Mouse (Mus musculus): ENCODE data around the gene Tars2.
"Not testable (repeated sequence)": the region's sequence is repeated elsewhere in the genome, so short reads cannot be mapped to it uniquely, and the experiment has no call there.

Tars2 gene

DNA sequence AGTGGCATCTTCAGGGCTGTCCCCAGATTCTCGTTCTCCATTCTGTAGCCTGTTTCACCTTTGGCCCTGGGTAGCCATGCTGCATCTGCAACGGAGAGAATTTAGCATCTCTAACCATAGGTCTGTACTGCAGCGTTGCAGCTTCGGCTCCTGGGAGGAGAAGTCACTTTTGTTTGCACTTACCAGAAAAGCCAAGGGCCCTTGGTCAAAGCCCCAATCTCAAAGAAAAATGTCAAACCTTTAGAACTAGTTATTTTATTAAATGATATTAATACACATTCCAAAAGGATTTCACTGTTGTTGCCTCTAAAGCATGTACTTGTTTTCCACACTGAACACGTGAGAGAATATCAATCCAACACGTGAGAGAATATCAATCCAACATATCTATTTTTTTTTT, at the start of gene Tars2:
Tars2 (minus strand) TSS at position 101 of the 400 bp plus-strand sequence.
- DNase-seq (ENCODE audit: low read depth, low spot score): no peak

DNA sequence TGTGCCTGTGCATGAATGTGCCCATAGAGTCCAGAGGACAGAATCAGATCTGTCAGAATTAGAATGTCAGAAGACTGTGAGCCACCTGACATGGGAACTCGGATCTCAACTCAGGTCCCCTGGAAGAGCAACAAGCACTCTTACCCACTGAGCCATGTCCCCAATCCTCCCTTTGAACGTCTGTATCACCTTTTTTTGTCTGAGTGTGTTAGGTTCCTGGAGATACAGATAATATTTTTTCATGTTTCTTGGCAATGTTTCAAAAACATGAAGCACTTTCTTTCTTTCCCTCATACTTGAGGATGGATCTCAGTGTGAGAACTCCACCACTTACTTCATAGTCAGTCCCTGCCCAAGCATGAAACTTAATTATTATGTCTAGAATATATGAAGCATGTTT, 48.4 kb upstream of the Tars2 start:
- DNase-seq (ENCODE audit: low read depth, low spot score): no peak

DNA sequence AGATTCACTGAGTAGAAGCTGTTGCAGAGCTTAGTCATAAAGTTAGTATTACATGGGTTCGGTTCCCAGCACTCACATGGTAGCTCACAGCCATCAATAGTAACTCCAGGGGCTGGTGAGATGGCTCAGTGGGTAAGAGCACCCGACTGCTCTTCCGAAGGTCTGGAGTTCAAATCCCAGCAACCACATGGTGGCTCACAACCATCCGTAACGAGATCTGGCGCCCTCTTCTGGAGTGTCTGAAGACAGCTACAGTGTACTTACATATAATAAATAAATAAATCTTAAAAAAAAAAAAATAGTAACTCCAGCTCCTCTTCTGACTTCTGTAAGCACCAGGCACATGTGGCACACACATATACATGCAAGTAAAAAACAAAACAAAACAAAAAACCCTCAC, 47.6 kb upstream of the Tars2 start:
- DNase-seq (ENCODE audit: low read depth, low spot score): not testable (repeated sequence)

DNA sequence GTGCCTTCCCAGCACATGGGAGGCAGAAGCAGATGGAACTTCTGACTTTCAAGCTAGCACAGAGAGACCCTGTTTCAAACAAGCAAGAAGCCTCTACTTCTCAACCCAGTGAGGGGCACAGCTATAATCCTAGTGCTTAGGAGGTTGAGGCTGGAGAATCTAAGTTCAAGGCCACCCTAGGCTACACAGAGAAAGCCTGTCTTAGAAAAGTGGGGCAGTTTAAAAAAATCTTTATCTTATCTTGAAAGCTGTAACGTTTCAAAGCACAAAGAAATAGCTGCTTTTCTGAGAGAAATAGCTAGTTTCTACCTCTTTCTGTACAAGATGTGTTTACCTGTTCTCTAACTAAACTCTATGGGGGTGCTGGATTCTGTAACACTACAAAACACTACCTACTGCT, 46.7 kb upstream of the Tars2 start:
- DNase-seq (ENCODE audit: low read depth, low spot score): no peak

DNA sequence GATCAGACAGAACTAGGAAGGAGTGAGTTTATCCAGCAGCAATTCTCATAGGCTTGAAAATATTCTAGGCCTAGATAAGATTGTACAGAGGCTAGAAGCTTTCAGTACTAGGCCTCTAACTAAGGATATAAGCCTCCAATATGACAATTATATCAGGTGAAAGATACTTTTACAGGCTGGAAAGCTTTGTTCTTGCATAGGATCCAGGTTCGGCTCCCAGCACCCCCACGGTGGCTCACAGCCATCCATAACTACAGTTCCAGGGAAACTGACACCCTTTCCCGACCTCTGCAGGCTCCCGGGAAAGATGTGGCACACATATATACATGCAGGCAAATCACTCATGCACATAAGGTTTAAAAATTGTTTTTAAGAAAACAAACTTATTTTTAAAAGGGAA, 43.8 kb upstream of the Tars2 start:
- no peak for DNase-seq (ENCODE audit: low read depth, low spot score)

DNA sequence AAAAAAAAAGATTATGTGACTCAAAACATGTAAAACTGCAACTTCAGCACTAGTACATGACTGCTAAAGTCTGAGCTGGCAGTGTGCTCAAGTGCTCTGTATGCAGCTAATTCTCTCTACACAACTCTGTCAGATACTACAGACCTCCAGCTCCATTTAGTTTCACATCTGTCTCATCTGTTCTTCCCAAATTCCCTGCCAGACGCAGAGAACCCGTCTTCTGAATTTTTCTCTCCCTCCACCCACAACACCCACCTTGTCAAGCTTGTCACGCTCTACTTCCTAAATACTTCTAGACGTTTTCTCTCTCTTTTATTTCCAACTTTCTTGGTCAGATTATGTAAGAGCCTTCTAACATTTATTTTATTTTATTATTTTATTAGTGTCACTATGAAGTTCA, 38.8 kb upstream of the Tars2 start:
- DNase-seq (ENCODE audit: low read depth, low spot score): no peak

DNA sequence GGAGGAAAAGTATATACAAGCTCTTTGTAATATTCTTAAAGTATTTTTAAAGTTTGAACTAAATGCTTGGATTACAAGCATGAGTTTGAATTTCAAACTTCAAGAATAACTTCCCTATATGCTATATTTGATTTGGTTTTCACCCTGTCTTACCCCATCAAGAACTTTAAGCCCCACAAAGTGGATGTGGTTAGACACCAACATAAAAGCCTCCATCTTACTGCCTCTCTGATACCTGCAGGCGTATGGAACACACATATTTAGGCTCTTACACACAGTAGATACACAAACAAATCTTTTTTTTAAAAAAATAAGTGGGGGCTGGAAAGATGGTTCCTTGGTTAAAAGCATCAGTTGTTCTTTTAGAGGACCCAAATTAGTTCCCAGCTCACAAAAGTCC, 34.3 kb upstream of the Tars2 start:
- no peak for DNase-seq (ENCODE audit: low read depth, low spot score)

DNA sequence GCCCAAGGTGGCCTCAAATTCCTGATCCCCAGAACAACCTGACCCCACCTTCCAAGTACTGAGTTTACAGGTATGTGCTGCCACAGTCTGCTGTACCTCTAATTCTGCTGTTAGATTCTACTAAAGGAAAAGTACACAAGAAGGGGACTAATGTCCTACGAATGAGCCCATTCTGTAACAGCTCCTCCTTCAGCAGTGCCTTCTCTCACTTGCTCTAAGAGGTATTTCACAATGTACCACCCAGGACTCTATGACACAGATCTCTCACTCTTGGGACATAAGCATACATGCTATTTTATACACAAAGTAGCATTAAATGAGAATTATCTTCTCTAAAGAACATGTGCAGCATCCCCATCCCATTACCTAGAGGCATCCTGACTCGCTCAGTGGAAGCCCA, 33.7 kb upstream of the Tars2 start:
- DNase-seq (ENCODE audit: low read depth, low spot score): no peak

DNA sequence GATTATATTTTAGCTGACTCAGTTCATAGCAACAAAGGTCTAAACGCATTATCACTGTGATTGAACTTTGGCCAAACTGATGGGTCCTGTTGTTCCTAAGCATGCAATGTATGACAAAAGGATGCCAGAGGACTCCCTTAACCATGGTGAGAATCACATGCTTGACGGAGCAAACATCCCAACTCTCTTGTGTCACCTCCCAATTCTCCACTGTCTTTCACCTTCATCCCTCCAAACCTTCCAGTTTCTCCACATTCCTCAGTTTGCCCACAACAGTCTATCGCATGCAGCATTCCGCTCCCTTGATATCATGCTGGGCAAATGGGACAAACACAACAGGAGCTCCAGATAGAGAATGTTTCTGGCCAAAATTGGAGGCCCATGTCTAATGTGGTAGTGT, 25.5 kb upstream of the Tars2 start:
- peak; percentile 16 for DNase-seq (ENCODE audit: low read depth, low spot score)

DNA sequence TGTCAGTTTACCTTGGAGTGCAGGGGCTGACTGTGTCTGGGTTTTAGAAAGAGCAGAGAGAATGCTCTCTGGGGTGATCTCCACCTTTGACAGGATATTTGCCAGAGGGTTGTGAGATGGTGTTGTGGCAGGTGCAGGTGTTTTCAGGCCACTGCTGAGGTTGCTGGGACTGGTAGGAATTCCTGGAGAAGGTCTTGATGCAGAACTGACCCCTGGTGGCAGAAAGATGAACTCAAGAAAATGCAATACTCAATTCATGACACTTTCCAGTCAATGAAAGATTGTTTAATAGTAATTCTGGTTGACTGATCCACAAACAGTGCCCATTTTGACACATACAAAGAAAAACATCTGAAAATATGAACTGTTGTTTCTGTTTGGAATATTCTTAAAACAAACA, 12.0 kb upstream of the Tars2 start:
- peak; percentile 61 for DNase-seq (ENCODE audit: low read depth, low spot score)

DNA sequence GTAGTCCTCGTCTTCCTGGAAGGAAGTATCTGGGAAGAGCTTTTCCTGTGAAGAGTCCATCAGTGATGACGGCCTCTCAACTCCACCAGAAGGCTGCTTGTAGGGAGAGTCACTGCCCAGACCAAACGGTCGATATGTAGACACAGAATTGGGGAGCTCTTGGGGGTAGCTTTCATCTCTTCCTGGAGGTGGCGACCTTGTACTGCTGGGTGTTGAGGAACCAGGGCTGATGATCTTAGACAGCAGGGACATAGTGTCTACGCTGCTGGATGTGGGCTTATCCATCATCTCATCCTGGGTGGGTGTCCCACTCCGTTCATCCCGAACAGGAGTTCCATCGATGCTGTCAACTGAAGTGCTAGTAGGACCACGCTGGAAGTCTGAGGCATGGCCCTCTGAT, 5.5 kb upstream of the Tars2 start:
- peak; percentile 17 for DNase-seq (ENCODE audit: low read depth, low spot score)

DNA sequence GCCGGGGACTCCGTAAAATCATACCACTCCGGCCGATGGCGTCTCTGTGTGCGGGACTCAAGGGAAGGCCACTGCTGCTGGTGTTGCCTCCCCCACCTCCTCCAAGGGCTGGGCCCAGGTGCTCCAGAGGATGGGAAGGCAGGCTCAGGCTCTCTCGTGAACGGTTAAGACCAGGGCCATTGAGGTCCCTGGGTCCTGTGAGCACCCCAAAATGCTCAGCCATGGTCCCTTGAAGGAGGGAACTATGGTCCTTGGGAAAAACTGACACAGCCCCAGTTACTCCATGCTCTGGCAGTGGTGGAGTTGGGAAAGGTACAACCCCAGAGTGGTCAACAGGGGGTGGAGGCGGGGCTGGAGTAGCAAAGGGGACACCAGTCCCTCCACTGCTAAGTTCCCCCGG, 3.8 kb upstream of the Tars2 start:
- no peak for DNase-seq (ENCODE audit: low read depth, low spot score)

DNA sequence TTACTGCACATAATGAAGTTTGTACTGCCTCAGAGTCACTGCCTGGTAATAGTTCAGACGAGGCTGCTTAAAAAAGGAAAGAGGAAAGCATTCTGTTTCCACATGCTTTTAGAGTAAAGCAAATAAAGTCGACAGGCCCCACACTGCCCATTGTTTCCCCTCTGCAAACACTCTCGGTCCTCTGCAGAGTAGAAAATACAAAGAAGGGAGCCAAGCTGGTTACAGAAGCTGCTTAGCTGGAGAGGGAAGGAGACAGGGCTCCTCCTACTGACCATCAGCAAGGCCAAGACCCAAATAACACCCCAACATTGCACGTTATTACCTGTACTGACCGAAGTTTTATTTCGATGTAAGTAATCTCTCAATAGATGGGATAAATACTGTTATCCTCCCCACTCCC, 3.0 kb upstream of the Tars2 start:
- DNase-seq (ENCODE audit: low read depth, low spot score): no peak

DNA sequence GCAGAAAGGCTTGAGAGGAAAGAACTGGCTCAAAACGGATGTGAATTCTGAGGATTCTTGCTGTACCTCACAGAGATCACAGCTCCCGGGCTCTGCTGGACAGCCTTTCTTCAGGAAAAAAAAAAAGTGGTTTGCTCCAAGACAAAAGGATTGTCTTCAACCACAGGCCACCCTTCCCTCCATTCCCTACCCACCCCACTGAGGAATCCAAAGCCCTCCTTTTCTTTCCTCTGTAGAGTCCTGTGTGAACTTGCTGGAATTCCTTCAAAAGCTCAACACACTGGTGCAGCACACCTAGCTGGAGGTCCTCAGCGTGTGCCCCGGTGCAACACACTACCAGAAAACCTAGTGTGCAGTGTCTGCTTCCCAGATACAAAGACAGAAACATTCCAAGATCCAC, 1.8 kb upstream of the Tars2 start:
- DNase-seq (ENCODE audit: low read depth, low spot score): peak; percentile 80

DNA sequence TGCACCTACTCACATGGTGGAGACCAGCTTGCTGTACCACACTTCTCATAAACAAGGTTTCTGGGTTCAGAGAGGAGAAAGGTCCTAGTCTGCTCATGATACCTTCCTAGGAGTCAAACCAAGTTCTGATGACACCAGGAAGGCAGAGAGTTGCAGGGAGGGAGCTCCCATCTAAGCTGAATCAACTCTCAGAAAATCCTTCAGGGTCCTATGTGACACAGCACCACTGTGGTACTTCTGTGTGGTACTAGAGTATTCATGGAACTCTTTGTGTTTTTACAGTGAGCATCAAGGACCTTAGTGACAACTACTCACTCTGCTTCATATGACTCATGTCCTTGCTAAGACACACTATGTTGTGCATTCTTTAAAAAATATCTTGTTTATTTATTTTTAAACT, 650 bp upstream of the Tars2 start:
- DNase-seq (ENCODE audit: low read depth, low spot score): no peak

DNA sequence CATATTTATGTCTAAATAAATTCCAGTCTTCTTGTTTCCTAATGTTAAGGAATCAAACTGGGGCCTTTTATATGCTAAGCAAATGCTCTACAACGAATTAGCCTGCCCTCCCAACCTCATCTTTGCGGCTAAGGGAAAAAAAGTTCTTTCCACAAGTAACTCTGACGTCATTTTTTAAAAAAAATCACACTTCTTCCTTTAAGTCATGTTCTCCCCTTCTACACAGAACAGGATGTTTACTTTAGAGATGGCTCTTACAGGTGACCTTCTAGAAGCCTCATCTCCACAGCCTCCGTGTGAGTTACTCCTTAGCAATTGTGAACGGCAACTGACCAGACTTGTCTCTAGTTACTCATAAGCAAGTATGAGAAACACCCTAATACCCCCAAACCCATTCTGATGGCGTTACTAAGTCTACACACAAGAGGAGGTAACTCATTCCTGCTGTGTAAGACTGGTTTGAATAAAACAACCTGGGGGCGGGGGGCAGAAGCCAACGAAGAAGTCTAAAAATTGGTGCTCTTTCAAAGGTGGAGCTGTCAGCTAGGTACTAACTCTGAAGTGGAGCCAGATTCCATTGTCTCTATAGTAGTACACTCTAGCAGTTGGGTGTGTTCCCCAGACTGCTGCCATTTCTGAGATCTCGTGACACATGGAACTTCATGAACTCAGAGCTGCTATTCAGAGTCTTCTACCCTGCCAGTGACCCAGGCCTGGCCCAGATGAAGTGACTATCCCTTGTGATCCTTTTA, 1.4 kb downstream of the Tars2 start:
- DNase-seq (ENCODE audit: low read depth, low spot score): peak; percentile 44

DNA sequence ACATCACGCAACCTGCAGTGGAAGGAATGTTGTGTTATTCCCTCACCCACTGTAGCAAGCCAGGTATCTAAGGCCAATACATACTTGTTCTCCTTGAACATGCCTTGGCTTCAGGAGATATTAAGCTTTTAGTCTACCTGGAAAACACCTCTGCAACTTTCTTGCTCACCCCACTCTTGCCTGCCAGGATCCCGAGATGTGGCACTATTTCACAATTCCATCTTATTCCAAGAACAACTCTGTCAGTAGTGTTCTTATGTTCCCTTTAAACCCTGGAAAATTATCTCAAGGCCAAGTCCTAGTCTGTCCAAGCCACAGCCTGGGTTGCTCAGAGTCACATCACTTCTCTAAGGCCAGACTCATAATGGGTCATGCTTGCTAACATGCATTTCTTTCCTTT, 3.2 kb downstream of the Tars2 start:
- no peak for DNase-seq (ENCODE audit: low read depth, low spot score)

DNA sequence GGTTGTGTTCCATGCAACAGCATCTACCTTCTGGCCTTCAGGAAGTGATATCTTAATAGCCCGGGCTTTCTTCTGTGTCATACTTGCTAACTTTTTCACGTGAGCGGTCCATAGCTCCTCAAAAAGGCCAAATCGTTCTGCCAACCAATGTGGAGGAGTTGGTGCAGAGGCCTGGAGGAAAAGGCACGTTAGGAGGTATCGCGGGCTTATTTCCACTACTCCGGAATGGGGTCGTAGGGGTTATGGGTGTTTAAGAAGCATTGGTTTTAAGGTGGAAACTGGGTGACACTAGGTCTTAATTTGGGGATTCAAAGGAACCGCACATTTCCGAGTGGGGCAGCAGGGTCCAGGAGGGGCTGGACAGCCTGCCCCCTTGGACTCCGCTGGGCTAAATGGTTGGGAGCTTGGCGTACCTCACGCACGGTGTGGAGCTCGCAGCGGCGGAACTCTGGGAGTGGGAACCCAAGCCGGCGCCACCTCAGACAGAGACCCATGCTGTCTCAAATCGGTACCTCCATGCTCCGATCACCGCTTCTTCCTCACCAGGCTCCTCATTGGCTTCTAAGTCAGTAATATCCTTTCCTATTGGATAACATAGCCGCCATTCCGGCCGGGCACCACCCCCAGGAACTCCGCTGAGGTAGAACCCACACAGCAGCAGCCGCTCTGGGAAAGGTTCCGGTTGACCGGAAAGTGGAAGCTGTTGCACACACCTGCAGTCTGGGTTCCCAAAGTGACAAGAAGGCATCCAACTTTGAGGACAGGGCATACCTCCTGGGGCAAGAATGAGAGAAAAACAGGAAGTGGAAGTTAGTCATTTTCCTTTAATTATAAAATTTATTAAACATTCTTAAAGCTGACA, 5.4 kb downstream of the Tars2 start:
- DNase-seq (ENCODE audit: low read depth, low spot score): peak; percentile 98

DNA sequence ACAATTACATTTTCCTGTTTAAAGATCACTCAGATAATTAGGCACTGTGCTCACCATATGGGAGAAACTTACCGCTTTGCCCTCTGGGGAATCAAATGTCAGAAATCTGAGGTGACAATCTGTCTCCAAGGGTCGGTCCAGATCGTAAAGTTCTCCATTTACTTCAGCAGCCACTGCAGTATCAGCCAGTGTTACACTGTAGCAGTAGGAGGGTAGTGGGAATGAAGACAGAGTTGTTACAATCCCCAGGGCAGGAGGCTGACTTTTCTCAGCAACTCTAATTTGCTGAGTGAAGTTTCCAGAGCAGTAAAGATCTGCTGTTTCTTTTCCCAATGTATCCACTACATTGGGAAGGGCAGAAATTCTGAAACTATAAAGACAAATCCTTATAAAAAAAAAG, 7.1 kb downstream of the Tars2 start:
- DNase-seq (ENCODE audit: low read depth, low spot score): no peak

DNA sequence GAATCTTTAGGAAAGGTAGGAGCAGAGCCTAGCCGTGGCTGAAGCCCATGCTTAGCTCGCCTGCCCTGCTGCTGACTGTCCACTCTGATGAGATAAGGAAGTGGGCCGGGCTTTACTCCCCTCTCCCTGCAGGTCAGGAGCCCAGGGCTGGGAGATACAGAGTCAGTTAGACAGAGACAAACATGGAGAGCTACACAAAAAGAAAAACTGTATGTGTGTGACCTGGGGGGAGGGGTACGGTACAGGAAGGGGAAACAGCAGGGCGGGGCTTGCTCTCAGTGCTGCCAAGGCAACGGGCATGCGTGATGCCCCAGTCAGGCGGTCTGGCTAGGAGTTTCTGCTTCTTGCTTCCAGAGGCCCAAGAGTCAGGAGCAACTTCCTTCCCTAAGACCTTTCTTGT, 19.6 kb downstream of the Tars2 start:
- peak; percentile 66 for DNase-seq (ENCODE audit: low read depth, low spot score)

DNA sequence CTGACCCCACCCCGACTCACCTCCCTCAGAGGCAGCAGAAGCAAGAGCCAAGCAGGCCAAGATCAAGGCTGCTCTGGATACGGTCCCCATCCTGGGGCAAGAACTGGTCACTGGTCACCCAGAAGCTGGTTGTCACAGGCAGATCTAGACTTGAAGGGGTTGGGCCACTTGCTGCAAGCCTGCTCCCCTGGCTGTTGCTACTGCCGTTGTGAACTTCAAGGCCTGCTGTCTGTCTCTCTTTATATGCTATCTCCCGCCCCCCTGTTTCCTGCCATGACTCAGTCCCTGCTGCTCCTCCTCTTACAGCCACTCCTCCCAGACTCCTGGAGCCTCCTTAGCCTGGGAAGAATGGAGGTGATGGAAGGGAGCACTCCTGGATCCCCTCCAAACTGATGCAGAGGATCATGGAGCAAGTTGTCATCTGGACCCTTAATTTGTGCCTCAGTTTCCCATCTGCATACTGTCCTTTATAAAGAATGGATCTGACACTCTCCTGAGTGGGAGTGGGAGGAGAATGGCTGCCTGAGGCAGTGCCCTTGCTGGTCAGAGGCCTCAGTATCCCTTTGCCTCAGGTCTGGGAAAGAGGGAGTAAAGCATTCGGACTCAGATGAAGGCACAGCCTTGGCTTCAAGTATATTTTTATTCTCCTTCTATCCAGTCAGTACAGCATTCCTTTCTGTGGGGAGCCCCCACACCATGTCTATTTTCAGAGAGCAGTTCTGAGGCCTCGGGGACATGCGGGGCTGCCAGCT, 20.5 kb downstream of the Tars2 start, which contains the start of gene Ecm1:
Ecm1 (minus strand) TSS at position 217 of the 752 bp plus-strand sequence.
- peak; percentile 49 for DNase-seq (ENCODE audit: low read depth, low spot score)

DNA sequence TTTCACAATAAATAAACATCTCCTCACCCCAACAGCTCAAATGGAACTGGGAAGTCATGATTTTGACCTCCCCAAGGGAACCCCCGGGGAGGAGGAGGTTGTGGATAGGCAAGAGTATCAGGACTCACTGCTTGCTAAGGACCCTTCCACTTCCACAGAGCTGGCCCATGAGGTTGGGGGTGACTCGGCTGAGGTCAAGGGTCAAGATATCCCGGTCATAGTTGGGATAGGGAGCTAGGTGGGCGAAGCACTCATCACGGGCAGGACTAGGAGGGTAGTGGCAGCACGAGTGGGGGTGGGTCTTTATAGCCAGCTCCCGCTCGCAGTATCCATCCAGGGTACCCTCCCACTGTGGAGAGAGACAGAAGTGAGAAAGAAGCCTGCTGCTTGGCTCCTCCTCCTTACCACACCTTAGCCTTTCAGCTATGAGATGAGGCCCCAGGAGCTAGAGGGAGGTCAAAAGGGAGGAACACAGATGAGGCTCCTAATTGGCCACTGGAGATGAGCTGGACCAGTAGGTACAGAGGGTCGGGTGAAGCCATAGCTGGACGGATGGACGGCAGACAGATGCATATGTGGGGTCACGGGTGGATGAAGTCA, 24.8 kb downstream of the Tars2 start:
- DNase-seq (ENCODE audit: low read depth, low spot score): peak; percentile 51

Measured in ZHBTc4 (cell line).